Mouse (Mus musculus): ENCODE measurements around the gene Clec2l.

DNA sequence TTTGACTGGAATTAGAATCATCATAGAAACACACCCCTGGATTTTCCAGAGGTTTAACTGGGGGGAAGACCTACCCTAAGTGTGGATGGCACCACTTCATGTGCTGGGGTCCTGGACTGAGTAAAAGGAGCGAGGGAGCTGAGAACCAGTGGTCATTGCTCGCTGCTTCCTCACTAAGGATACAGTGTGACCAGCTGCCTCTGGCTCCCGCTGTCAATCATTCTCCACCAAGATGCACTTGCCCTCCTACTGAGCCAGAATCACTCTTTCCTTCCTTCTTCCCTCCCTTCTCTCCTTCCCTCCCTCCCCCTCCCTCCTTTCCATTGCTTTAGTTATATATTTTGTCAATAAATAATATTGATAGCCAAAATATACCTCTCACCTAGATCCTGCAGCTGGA, 19.8 kb upstream of the Clec2l start:
- TF ChIP-seq POLR2A (IDR thresholded peaks at IDR 0.05; ENCODE audit: borderline replicate concordance, low read depth, low read length) (no peak), CTCF (IDR thresholded peaks at IDR 0.05; ENCODE audit: low read depth, low read length) (no peak)

Data from bone marrow macrophage, adult 2 months (primary cell).